Mouse (Mus musculus) limb, embryonic 15.5 days (tissue): Measurements from ENCODE around the gene Kng1. TPM values are rescaled to one million over a fixed set of nuclear protein-coding genes. Genes with fewer than 3 reads are reported as not detected.
"Not testable (repeated sequence)": the region's sequence is repeated elsewhere in the genome, so short reads cannot be mapped to it uniquely, and the experiment has no call there.

Experiments
- ATAC-seq: fragments of 200-750 bp; cut with Nextera tagmentation; 2 replicates; pipeline ENCODE4 v1.8.0; 2017; ENCODE audit warnings: low read depth, moderate TSS enrichment; ENCODE audit not compliant: insufficient number of reproducible peaks, low FRiP score, low TSS enrichment
- H3K27ac ChIP-seq: fragments of 300-500 bp; sonication (generic); 2 replicates; pipeline ENCODE4 v1.5.1; 2015; ENCODE audit warnings: moderate library complexity, mild to moderate bottlenecking, inconsistent platforms
- H3K27me3 ChIP-seq: fragments of 300-500 bp; sonication (generic); 2 replicates; pipeline ENCODE4 v1.6.1; 2015; ENCODE audit warnings: inconsistent platforms
- H3K36me3 ChIP-seq: fragments of 300-500 bp; sonication (generic); 2 replicates; pipeline ENCODE4 v1.6.1; 2015; ENCODE audit warnings: inconsistent platforms
- H3K4me1 ChIP-seq: fragments of 300-500 bp; sonication (generic); 2 replicates; pipeline ENCODE4 v1.6.1; 2015; ENCODE audit warnings: inconsistent platforms
- H3K4me2 ChIP-seq: fragments of 300-500 bp; sonication (generic); 2 replicates; pipeline ENCODE4 v1.6.1; 2015; ENCODE audit warnings: mild to moderate bottlenecking, inconsistent platforms
- H3K4me3 ChIP-seq: fragments of 300-500 bp; sonication (generic); 2 replicates; pipeline ENCODE4 v1.5.1; 2015; ENCODE audit warnings: mild to moderate bottlenecking, inconsistent platforms
- H3K9ac ChIP-seq: fragments of 300-500 bp; sonication (generic); 2 replicates; pipeline ENCODE4 v1.6.1; 2015; ENCODE audit warnings: inconsistent platforms
- H3K9me3 ChIP-seq: fragments of 300-500 bp; sonication (generic); 2 replicates; pipeline ENCODE4 v1.6.1; 2016; ENCODE audit warnings: inconsistent platforms
- WGBS: fragments of 180-500 bp; shearing (Covaris S2); methylation state at CpG from one replicate; pipeline ENCODE4 v1.1.7; 2015; 5-methylcytosine and 5-hydroxymethylcytosine counted together
- polyA plus RNA-seq: library from polyadenylated mRNA; unstranded; fragments of >200 nt; fragmentation: Nextera tagmentation; extraction: Ambion mirVana; gene quantifications from 2 replicates; pipeline ENCODE4 v1.2.1, GENCODE M21; 2015

Gene Kng1
- polyA plus RNA-seq, 1 experiment from 2014 or later = 1.9 TPM

DNA sequence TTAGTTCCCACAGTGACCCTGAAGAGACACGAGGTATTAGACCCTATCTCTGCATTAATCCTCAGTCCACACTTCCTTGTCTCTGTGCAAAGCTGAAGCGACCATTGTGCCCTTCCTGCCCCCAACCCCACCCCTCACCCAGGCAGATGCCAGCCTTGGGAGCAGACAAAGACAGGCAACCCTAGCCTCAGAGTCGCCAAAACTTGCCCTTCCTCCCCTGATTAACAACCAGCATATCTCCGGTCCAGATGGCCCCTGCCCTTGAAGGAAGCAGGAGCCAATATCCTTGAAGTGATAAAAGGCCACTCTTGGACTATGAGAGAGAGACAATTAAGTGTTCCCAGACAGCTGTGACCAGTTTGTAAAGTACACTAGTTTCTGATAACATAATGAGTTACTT lies 16.8 kb upstream of the Kng1 start:
- no peak overlapping the region for H3K9ac ChIP-seq
- H3K4me2 ChIP-seq = no peak overlapping the region
- H3K27me3 ChIP-seq = no peaks in the 10 kb centered on the region
- H3K36me3 ChIP-seq = no peaks in the 10 kb centered on the region
- no peak for ATAC-seq
- 24% methylated on average over 4 of the region's 4 CpGs for WGBS
- H3K9me3 ChIP-seq = no peaks in the 10 kb centered on the region
- H3K27ac ChIP-seq = no peak overlapping the region
- H3K4me1 ChIP-seq = no peaks in the 10 kb centered on the region
- no peak overlapping the region for H3K4me3 ChIP-seq

DNA sequence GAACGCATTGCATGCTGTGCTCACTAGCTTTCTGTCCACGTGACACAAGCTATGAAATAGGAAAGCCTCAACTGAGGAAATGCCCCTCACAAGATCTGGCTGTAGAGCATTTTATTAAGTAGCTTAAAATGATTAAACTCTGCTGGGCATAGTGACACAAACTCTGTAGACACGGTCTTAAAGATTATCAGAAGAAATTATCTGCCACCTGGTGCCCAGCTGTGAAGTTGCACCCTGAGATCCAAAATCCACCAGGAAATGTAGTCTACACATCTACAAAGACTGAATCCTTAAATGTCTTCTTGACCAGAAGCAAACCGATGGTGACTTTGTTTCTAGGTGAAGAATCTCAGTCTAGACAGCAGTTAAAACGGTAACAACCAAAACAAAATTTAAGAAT lies 11.3 kb upstream of the Kng1 start:
- WGBS = 57% methylated on average over 5 of the region's 5 CpGs
- H3K9me3 ChIP-seq = no peaks in the 10 kb centered on the region
- no peaks in the 10 kb centered on the region for H3K36me3 ChIP-seq
- no peak overlapping the region for H3K4me3 ChIP-seq
- no peak overlapping the region for H3K9ac ChIP-seq
- no peak for ATAC-seq
- no peak overlapping the region for H3K4me2 ChIP-seq
- H3K27me3 ChIP-seq = no peaks in the 10 kb centered on the region
- no peaks in the 10 kb centered on the region for H3K4me1 ChIP-seq
- no peak overlapping the region for H3K27ac ChIP-seq

DNA sequence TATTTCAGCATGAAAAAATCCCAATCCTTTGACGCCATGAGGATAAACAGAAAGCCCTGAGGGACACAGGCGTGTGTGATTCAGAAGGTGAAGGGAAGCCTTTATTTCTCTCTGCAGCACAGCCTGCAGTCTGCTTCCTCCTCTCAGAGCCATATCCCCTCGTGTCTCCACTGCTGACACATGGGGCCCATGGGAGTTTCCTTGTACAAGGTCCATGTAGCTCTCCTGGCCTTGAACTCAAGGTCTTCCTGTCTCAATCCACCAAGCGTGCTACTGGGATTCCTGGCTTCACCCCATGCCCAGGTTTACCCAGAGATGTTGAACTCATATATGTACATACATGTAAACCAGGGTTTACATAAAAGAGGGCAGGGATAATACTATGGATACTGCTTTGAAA lies 2.0 kb downstream of the Kng1 start:
- H3K9ac ChIP-seq, H3K27ac ChIP-seq, H3K4me2 ChIP-seq, H3K4me1 ChIP-seq, H3K36me3 ChIP-seq, H3K4me3 ChIP-seq, H3K27me3 ChIP-seq, H3K9me3 ChIP-seq, ATAC-seq: not testable (repeated sequence)
- 49% methylated on average over 4 of the region's 4 CpGs for WGBS

DNA sequence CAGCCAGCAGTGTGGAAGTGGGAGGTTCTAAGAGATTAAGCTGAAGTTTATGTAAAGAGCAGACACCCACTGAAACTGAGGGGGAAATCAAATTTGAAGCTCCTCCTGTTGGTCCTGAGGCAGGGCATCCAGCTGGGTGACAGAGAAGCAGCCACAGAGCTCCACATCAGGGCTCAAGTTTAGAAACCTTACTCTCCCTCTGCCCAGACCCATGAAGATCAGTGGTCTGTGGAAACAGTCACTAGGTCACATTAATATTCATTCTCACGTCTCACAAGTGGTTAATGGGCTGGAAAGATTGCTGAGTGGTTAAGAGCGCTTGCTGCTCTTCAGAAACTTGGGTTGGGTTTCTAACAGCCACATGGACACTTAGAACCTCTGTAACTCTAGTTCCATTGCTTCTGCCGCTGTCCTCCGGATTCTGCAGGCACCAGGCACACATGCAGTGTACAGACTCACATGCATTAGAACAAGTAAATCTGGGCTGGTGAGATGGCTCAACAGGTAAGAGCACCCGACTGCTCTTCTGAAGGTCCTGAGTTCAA lies 3.2 kb downstream of the Kng1 start:
- not testable (repeated sequence) for H3K9ac ChIP-seq, H3K4me2 ChIP-seq, H3K27me3 ChIP-seq, H3K4me3 ChIP-seq, H3K9me3 ChIP-seq, H3K27ac ChIP-seq, H3K4me1 ChIP-seq, H3K36me3 ChIP-seq, ATAC-seq
- 87% methylated on average over 5 of the region's 5 CpGs for WGBS

DNA sequence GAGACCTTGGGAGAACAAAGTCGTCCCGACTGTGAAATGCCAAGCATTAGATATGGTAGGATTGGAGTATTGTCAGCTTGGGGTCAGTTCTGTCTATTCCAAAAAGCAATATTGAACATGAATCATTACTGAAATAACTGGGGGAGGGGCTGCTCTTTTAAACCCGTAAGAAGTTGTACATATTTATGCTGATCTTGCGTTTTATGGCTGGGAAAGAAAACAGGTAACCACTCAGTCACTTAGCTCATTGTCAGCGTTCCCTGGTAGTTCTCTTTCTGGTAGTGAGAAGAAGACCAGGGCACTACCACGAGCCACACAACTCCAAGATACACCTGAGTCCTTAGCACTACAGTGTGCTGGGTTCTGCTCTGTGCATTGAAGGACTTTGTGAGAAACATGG lies 19.9 kb downstream of the Kng1 start:
- not testable (repeated sequence) for H3K4me1 ChIP-seq, H3K9ac ChIP-seq, ATAC-seq, H3K9me3 ChIP-seq, H3K27me3 ChIP-seq, H3K36me3 ChIP-seq, H3K27ac ChIP-seq, H3K4me3 ChIP-seq, H3K4me2 ChIP-seq
- 84% methylated on average over 6 of the region's 6 CpGs for WGBS

DNA sequence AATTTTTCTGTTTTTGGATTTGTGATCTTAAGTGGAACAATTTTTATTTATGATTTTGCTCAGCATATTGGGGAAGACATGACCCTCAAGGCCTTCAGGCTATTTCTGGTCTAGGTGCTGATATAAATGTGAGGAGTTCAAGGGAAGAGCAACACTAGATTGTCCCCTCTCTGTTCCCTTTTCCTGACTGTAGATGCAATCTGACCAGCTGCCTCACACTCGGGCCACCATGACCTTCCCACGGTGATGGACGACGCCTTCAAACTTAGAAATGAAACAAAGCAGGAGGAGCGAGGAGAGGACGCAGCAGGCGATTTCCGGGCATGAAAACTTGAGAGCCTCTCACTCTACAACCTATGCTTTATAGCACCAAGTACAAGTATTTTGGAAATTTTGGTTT lies 29.5 kb downstream of the Kng1 start:
- not testable (repeated sequence) for ATAC-seq, H3K4me3 ChIP-seq, H3K4me2 ChIP-seq, H3K36me3 ChIP-seq, H3K27me3 ChIP-seq, H3K27ac ChIP-seq, H3K9ac ChIP-seq, H3K9me3 ChIP-seq, H3K4me1 ChIP-seq
- WGBS = 74% methylated on average over 8 of the region's 8 CpGs

DNA sequence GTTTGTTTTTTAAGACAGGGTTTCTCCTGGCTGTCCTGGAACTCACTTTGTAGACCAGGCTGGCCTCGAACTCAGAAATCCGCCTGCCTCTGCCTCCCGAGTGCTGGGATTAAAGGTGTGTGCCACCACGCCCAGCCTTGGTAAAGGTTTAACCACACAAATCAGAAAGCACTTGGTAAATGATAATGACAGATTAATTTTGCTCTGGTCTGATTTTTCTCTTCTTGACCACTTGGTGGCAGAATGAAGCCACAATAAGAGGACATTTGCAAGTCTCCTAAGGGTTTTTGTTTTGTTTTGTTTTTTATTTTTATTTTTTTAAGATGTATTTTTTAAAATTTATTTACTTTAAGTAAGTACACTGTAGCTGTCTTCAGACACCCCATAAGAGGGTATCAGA lies 30.0 kb downstream of the Kng1 start:
- not testable (repeated sequence) for H3K36me3 ChIP-seq, H3K27ac ChIP-seq, H3K9me3 ChIP-seq, H3K4me3 ChIP-seq, ATAC-seq, H3K4me2 ChIP-seq, H3K27me3 ChIP-seq, H3K4me1 ChIP-seq, H3K9ac ChIP-seq
- WGBS = 55% methylated on average over 4 of the region's 4 CpGs

DNA sequence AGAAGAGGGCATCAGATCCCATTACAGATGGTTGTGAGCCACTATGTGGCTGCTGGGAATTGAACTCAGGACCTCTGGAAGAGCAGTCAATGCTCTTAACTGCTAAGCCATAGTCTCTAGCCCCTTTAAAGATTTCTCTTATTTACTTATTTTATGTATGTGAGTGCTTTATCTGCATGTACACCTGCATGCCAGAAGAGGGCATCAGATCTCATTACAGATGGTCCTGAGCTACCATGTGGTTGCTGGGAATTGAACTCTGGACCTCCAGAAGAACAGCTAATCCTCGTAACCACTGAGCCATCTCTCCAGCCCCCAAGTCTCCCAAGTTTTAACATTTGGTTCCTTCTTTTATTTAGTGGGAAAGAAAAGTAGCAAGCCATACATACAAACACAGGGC lies 30.8 kb downstream of the Kng1 start:
- H3K4me3 ChIP-seq, H3K9me3 ChIP-seq, H3K9ac ChIP-seq, H3K27ac ChIP-seq, H3K4me2 ChIP-seq, H3K27me3 ChIP-seq, H3K4me1 ChIP-seq, ATAC-seq, H3K36me3 ChIP-seq: not testable (repeated sequence)
- WGBS = 89% methylated on average over 1 of the region's 1 CpGs

DNA sequence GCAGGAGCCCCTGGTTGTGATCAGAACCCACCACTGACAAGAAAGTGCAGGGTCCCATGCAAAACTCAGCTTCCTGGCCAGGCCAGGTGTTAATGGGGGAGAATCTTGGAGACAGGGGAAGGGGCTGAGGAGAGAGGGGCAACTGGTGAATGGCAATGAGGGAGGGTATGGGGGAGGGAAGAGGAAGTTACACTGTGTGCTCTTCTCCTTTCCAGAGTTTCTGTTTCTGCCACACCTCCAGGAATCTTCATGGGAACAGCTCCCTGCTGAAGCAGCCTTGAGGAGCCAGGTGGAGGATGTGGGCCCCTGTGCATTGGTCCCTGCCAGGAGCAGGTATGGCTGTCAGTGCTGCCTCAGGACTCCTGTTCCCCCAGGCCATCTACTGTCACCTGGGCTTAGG lies 33.7 kb downstream of the Kng1 start:
- H3K36me3 ChIP-seq, H3K27me3 ChIP-seq, H3K4me3 ChIP-seq, H3K4me2 ChIP-seq, H3K27ac ChIP-seq, H3K9me3 ChIP-seq, H3K9ac ChIP-seq, H3K4me1 ChIP-seq, ATAC-seq: not testable (repeated sequence)

DNA sequence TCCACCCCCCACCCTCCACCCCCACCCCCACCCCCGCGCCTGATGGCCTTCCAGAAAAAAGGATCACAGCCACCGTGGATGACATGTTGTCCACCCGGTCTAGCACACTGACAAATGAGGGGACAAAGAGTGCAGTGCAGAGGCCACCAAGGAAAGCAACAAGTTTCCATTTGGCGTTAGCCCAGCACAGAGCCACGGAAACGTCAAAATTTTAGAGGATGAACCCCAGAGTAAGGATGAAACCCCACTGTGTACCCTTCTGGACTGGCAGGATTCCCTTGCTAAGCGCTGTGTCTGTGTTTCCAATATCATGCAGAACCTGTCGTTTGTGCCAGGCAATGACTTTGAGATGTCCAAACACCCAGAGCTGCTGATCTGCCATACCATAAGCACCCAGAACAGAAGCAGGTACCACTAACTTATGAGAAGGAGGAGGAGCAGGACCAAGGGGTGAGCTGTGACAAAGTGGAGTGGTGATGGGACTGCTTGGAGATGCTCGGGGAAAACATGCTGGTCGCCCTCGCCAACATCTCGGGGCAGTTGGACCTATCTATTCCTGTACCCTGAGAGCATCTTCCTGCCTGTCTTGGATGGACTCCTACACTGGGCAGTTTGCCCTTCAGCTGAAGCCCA lies 35.8 kb downstream of the Kng1 start:
- H3K9ac ChIP-seq = no peak overlapping the region
- no peak overlapping the region for H3K4me2 ChIP-seq
- WGBS = 81% methylated on average over 13 of the region's 13 CpGs
- no peaks in the 10 kb centered on the region for H3K27me3 ChIP-seq
- no peak overlapping the region for H3K27ac ChIP-seq
- no peaks in the 10 kb centered on the region for H3K9me3 ChIP-seq
- no peak overlapping the region for H3K4me3 ChIP-seq
- H3K36me3 ChIP-seq = no peaks in the 10 kb centered on the region
- no peak for ATAC-seq
- no peaks in the 10 kb centered on the region for H3K4me1 ChIP-seq

DNA sequence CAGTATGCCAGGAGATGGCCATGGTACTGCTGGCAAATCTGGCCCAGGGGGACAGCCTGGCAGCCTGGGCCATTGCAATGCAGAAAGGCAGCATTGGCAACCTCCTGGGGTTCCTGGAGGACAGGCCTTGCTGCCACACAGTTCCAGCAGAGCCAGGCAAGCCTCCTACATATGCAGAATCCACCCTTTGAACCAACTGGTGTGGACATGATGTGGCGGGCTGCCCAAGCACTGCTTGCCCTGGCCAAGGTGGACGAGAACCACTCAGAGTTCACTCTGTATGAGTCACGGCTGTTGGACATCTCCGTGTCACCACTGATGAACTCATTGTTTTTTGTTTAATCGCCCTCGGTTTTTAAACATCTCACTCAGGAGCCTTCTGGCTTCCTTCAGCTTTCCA lies 36.5 kb downstream of the Kng1 start:
- ATAC-seq = no peak
- 93% methylated on average over 6 of the region's 6 CpGs for WGBS
- Histone ChIP-seq H3K27me3 (no peaks in the 10 kb centered on the region), H3K36me3 (no peaks in the 10 kb centered on the region), H3K9ac (no peak overlapping the region), H3K27ac (no peak overlapping the region), H3K4me2 (no peak overlapping the region), H3K4me1 (no peaks in the 10 kb centered on the region), H3K4me3 (no peak overlapping the region), H3K9me3 (no peaks in the 10 kb centered on the region)

DNA sequence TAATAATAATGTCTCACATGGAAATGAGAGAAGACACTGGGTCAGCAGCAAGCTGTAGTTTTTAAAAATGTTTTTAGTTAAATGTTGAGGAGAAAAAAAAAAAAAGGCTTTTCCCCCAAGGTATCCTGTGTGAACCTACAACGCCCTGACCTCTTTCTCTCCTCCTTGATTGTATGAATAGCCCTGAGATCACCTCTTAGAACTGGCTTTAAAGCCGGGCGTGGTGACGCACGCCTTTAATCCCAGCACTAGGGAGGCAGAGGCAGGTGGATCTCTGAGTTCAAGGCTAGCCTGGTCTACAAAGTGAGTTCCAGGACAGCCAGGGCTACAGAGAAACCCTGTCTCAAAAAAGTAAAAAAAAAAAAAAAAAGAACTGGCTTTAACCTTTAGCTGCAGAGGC lies 37.9 kb downstream of the Kng1 start:
- WGBS = 90% methylated on average over 5 of the region's 5 CpGs
- not testable (repeated sequence) for H3K4me1 ChIP-seq, H3K9me3 ChIP-seq, ATAC-seq, H3K36me3 ChIP-seq, H3K4me3 ChIP-seq, H3K27ac ChIP-seq, H3K9ac ChIP-seq, H3K27me3 ChIP-seq, H3K4me2 ChIP-seq

DNA sequence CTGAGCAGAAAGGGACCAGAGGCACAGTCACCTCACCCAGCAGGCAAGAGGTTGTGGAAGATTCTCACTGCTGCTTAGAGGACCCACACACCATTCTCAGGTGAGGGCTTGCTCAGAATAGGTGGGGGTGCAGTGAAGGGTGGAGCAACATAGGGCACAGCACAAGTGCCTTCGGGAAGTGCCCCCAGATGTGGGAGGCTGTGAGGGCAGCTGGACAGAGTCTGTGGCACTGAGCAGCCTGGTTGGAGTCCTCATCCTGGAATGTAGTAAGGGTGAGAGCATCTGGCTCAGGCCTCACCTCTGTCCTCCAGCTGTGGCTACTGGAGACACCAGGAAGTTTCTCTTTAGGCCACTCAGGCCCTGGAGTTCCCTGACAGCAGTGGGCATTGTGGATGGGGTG lies 39.2 kb downstream of the Kng1 start:
- not testable (repeated sequence) for H3K4me2 ChIP-seq, H3K27ac ChIP-seq, H3K36me3 ChIP-seq, ATAC-seq, H3K9me3 ChIP-seq, H3K4me3 ChIP-seq, H3K27me3 ChIP-seq, H3K9ac ChIP-seq
- 67% methylated on average over 1 of the region's 1 CpGs for WGBS
- H3K4me1 ChIP-seq = peaks cover 11% of the 10 kb centered on the region; the same call in 1 of the 2 replicates
